Mouse (Mus musculus) neural tube, embryonic 15.5 days (tissue): ENCODE measurements around the gene Klhl40. TPM values are rescaled to one million over a fixed set of nuclear protein-coding genes. Genes with fewer than 3 reads are reported as not detected.
A peak's percentile ranks its signal among the peaks of the same experiment; 100 is the strongest.

Source experiments
- ATAC-seq: fragments of 200-750 bp; cut with Nextera tagmentation; 2 replicates; pipeline ENCODE4 v1.8.0; 2017; ENCODE audit warnings: mild to moderate bottlenecking, moderate TSS enrichment, moderate library complexity; ENCODE audit not compliant: low FRiP score
- H3K27ac ChIP-seq: fragments of 300-500 bp; sonication (generic); replicated peaks from 2 replicates; pipeline ENCODE4 v1.5.1; 2015; ENCODE audit warnings: mild to moderate bottlenecking, inconsistent platforms
- H3K27me3 ChIP-seq: fragments of 300-500 bp; sonication (generic); replicated peaks from 2 replicates; pipeline ENCODE4 v1.6.1; 2015; ENCODE audit warnings: inconsistent platforms
- H3K36me3 ChIP-seq: fragments of 300-500 bp; sonication (generic); 2 replicates; pipeline ENCODE4 v1.6.1; 2015; ENCODE audit warnings: inconsistent platforms
- H3K4me1 ChIP-seq: fragments of 300-500 bp; sonication (generic); 2 replicates; pipeline ENCODE4 v1.6.1; 2015; ENCODE audit warnings: inconsistent platforms
- H3K4me2 ChIP-seq: fragments of 300-500 bp; sonication (generic); 2 replicates; pipeline ENCODE4 v1.6.1; 2015; ENCODE audit warnings: inconsistent platforms, mild to moderate bottlenecking, moderate library complexity
- H3K4me3 ChIP-seq: fragments of 300-500 bp; sonication (generic); replicated peaks from 2 replicates; pipeline ENCODE4 v1.5.1; 2015; ENCODE audit warnings: mild to moderate bottlenecking, inconsistent platforms
- H3K9ac ChIP-seq: fragments of 300-500 bp; sonication (generic); replicated peaks from 2 replicates; pipeline ENCODE4 v1.6.1; 2015; ENCODE audit warnings: mild to moderate bottlenecking, inconsistent platforms
- H3K9me3 ChIP-seq: fragments of 300-500 bp; sonication (generic); replicated peaks from 2 replicates; pipeline ENCODE4 v1.6.1; 2016; ENCODE audit warnings: inconsistent platforms
- WGBS: fragments of 180-500 bp; shearing (Covaris S2); methylation state at CpG from one replicate; pipeline ENCODE4 v1.1.7; 2015; ENCODE audit warnings: mixed read lengths; 5-methylcytosine and 5-hydroxymethylcytosine counted together
- polyA plus RNA-seq: library from polyadenylated mRNA; unstranded; fragments of >200 nt; fragmentation: Nextera tagmentation; extraction: Ambion mirVana; gene quantifications from 2 replicates; pipeline ENCODE4 v1.2.1, GENCODE M21; 2015

The Klhl40 gene
- polyA plus RNA-seq, 1 experiment from 2014 or later = 3.6 TPM

GRCm38 (mm10) chr9:121784801-121785200 lies 7.4 kb downstream of the Klhl40 start:
- Histone ChIP-seq H3K27me3 (peaks cover 2% of the 10 kb centered on the region), H3K4me3 (no peak overlapping the region), H3K9ac (no peak overlapping the region), H3K9me3 (no peaks in the 10 kb centered on the region), H3K36me3 (no peaks in the 10 kb centered on the region), H3K4me2 (no peak overlapping the region), H3K27ac (no peak overlapping the region), H3K4me1 (no peaks in the 10 kb centered on the region)
- 91% methylated on average over 12 of the region's 12 CpGs for WGBS
- no peak for ATAC-seq

DNA sequence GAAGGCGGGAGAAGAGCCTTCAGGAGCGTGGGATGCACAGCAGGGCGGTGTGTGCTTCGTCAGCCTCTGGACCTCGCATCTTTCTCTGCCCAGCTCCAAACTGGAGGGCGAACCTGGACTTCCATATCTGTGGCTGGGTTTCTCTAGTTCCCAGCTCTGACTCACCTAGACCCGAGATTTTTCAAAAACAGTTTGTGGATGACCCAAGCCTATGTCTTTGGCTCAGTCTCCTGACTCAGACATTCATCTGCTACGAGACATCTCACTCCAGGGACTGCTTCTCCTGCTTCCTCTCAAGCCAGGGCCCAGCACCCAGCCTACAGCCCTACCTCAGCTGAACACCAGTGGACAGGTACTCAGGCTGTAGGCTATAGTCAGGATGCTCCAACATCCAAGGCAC lies 7.9 kb downstream of the Klhl40 start:
- 85% methylated on average over 8 of the region's 8 CpGs for WGBS
- no peak overlapping the region for H3K4me3 ChIP-seq
- H3K9me3 ChIP-seq = no peaks in the 10 kb centered on the region
- no peaks in the 10 kb centered on the region for H3K4me1 ChIP-seq
- no peak overlapping the region for H3K4me2 ChIP-seq
- no peak overlapping the region for H3K27ac ChIP-seq
- H3K27me3 ChIP-seq = no peaks in the 10 kb centered on the region; the same call in 1 of the 2 replicates
- H3K36me3 ChIP-seq = no peaks in the 10 kb centered on the region
- ATAC-seq = no peak; the same call in 1 of the 2 replicates
- H3K9ac ChIP-seq = no peak overlapping the region

- Histone ChIP-seq H3K27me3 (no peaks in the 10 kb centered on the region; the same call in 1 of the 2 replicates), H3K9ac (no peak overlapping the region), H3K4me3 (no peak overlapping the region), H3K27ac (no peak overlapping the region), H3K4me2 (no peak overlapping the region), H3K4me1 (no peaks in the 10 kb centered on the region), H3K9me3 (no peaks in the 10 kb centered on the region), H3K36me3 (no peaks in the 10 kb centered on the region)
- no peak for ATAC-seq
- WGBS = 88% methylated on average over 2 of the region's 2 CpGs
Observed at GRCm38 (mm10) chr9:121786359-121786758, 9.0 kb downstream of the Klhl40 start.

DNA sequence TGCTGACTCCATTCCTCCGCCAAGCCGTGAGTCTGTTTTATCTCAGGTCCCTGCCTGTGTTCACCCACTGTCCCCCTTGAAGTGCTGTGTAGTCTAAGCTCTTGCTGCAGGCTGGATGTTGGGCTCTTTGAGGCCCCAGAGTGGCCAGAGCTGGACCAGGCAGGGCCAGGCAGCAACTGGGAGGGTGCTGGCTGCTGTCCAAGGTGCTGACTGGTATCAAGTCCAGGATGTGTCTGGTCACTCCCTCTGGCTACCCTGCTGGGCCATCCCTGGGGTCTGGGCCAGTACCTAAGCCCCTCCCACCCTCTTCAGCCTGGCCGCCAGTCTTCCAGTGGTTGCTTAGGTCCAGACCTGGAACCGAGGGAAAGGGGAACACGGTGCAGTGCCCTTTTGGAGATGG lies 13.8 kb downstream of the Klhl40 start:
- Histone ChIP-seq H3K4me3 (no peak overlapping the region), H3K4me1 (peaks cover 22% of the 10 kb centered on the region), H3K27me3 (no peaks in the 10 kb centered on the region; the same call in 1 of the 2 replicates), H3K27ac (no peak overlapping the region), H3K9me3 (no peaks in the 10 kb centered on the region), H3K36me3 (no peaks in the 10 kb centered on the region), H3K9ac (no peak overlapping the region), H3K4me2 (no peak overlapping the region)
- 12% methylated on average over 5 of the region's 5 CpGs for WGBS
- no peak for ATAC-seq

- Histone ChIP-seq H3K4me2 (no peak within 1 kb of the TSS), H3K36me3 (no peaks in the 10 kb centered on the region), H3K4me1 (peaks cover 22% of the 10 kb centered on the region), H3K4me3 (no peak within 1 kb of the TSS), H3K9ac (no peak within 1 kb of the TSS), H3K27me3 (no peaks in the 10 kb centered on the region; the same call in 1 of the 2 replicates), H3K9me3 (no peaks in the 10 kb centered on the region), H3K27ac (no peak within 1 kb of the TSS)
- WGBS = 51% methylated on average over 24 of the region's 24 CpGs
- ATAC-seq = no peak
Observed at GRCm38 (mm10) chr9:121791757-121792521, 14.5 kb downstream of the Klhl40 start, which contains the start of gene Hhatl. Gene Hhatl (minus strand): TSS chr9:121792507.

DNA sequence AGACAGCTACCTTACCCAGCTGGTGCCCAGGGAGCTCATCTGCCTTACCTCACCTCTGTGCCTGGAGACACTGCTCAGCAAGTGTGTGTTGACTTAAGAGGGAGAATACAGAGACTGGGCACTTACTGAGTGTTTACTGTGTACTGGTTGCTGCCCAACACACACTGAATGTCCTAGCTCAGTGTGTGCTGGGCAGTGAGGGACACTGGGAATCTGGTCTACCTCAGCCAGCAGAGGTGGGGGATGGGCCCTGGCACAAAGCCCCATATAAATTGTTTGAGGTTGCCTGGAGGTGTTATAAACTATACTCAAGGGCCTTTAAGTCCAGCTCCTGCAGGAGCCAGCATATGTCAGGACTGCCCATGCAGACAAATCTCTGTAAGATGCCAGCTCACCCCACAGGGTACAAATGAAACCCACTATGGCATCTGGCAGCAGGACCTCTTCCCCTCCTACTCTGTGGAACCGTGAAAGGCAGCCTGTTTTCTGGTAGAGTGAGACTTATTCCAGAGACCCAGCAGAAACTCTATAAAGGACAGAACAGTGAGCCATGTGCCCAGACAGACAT lies 17.6 kb downstream of the Klhl40 start:
- 21% methylated on average over 1 of the region's 1 CpGs for WGBS
- Histone ChIP-seq H3K9ac (no peak overlapping the region), H3K27ac (0 out of 2 replicates have a peak overlapping the region, but pooled peaks have one; percentile 37), H3K4me3 (no peak overlapping the region), H3K4me1 (peaks cover 27% of the 10 kb centered on the region), H3K4me2 (no peak overlapping the region), H3K36me3 (no peaks in the 10 kb centered on the region), H3K27me3 (no peaks in the 10 kb centered on the region; the same call in 1 of the 2 replicates), H3K9me3 (no peaks in the 10 kb centered on the region)
- no peak for ATAC-seq

DNA sequence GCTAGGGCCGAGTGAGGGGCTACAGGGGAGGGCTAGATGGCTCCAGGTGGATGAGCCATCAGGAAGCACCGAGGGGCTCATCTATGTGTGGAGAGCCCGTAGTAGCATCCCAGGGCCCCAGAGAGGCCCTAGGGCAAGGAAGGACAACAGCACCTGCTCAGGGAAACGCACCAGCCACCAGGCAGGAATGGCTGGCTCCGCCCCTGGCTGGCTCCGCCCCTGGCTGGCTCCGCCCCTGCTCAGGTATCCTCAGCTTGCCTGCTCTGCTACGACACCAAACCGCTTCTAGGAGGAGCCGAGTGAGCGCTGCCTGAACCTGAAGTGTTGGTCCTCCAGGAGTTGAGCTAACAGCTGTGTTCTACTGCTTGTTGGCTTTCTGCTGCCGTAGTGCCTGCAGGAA lies 20.3 kb downstream of the Klhl40 start:
- H3K4me2 ChIP-seq = no peak overlapping the region
- no peaks in the 10 kb centered on the region; the same call in 1 of the 2 replicates for H3K27me3 ChIP-seq
- H3K36me3 ChIP-seq = no peaks in the 10 kb centered on the region
- ATAC-seq = no peak
- H3K4me1 ChIP-seq = peaks cover 24% of the 10 kb centered on the region
- 18% methylated on average over 12 of the region's 12 CpGs for WGBS
- no peaks in the 10 kb centered on the region for H3K9me3 ChIP-seq
- no peak overlapping the region for H3K27ac ChIP-seq
- H3K9ac ChIP-seq = no peak overlapping the region
- H3K4me3 ChIP-seq = no peak overlapping the region

- 59% methylated on average over 6 of the region's 6 CpGs for WGBS
- ATAC-seq = no peak
- Histone ChIP-seq H3K9me3 (no peaks in the 10 kb centered on the region), H3K4me2 (no peak overlapping the region), H3K9ac (no peak overlapping the region), H3K27me3 (no peaks in the 10 kb centered on the region; the same call in 1 of the 2 replicates), H3K36me3 (no peaks in the 10 kb centered on the region), H3K4me1 (peaks cover 24% of the 10 kb centered on the region), H3K27ac (no peak overlapping the region), H3K4me3 (no peak overlapping the region)
Observed at GRCm38 (mm10) chr9:121798887-121799520, 21.6 kb downstream of the Klhl40 start.

DNA sequence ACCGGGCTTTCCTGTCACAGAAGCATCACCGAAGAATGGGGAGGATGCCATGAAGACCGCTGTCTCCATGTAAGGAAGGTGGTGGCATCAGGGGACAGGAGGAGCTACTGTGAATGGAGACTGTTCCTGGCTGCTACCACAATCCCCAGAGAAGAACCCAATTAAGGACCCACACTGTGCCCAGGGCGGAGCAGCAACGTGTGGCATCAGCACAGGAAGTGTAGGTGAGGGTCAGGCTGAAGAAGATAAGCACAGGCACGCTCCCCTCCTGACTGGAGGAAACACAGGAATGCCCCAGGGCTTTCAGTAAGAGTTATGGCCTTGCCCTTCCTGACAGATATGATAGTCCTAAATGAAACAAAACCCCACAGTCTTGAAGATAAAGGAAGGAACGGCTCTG lies 25.3 kb downstream of the Klhl40 start:
- no peak overlapping the region for H3K9ac ChIP-seq
- peaks cover 8% of the 10 kb centered on the region; the same call in 1 of the 2 replicates for H3K4me1 ChIP-seq
- no peaks in the 10 kb centered on the region for H3K9me3 ChIP-seq
- H3K4me2 ChIP-seq = no peak overlapping the region
- H3K36me3 ChIP-seq = no peaks in the 10 kb centered on the region
- ATAC-seq = no peak
- WGBS = 74% methylated on average over 7 of the region's 7 CpGs
- no peak overlapping the region for H3K27ac ChIP-seq
- H3K27me3 ChIP-seq = no peaks in the 10 kb centered on the region; the same call in 1 of the 2 replicates
- no peak overlapping the region for H3K4me3 ChIP-seq

GRCm38 (mm10) chr9:121807546-121807945 lies 30.1 kb downstream of the Klhl40 start:
- WGBS = 72% methylated on average over 1 of the region's 1 CpGs
- peak overlapping the region; percentile 41; the same call in 1 of the 2 replicates for H3K27ac ChIP-seq
- H3K9me3 ChIP-seq = no peaks in the 10 kb centered on the region
- H3K4me2 ChIP-seq = no peak overlapping the region
- H3K36me3 ChIP-seq = no peaks in the 10 kb centered on the region
- no peak overlapping the region for H3K9ac ChIP-seq
- no peak for ATAC-seq
- H3K4me3 ChIP-seq = no peak overlapping the region
- no peaks in the 10 kb centered on the region for H3K27me3 ChIP-seq
- H3K4me1 ChIP-seq = peaks cover 37% of the 10 kb centered on the region

DNA sequence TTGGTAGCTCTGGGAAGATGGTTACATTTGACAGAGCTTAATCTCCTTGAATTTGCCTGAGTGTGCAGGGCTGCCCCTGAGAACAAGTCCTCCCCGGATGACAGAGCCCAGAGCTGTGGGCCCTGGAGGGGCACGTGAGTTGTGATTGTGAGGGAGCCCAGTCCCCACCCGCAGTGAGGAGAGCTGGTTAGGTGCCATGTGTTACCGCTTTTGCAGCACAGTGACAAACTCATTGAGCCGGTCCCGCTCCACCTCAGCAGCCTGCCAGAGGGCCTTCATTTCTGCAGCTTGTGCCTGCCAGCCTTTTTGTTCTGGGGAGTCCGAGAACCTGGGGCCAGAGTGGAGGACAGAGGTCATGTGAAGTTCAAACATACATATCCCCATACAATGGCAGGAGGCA lies 30.5 kb downstream of the Klhl40 start:
- no peak for ATAC-seq
- Histone ChIP-seq H3K9me3 (no peaks in the 10 kb centered on the region), H3K4me2 (no peak overlapping the region), H3K27ac (peak overlapping the region; percentile 41; the same call in 1 of the 2 replicates), H3K27me3 (no peaks in the 10 kb centered on the region), H3K9ac (no peak overlapping the region), H3K4me3 (no peak overlapping the region), H3K36me3 (no peaks in the 10 kb centered on the region), H3K4me1 (peaks cover 37% of the 10 kb centered on the region)
- 50% methylated on average over 7 of the region's 7 CpGs for WGBS
